Mouse (Mus musculus): ENCODE results near the gene Ripor3.
A peak's percentile ranks its signal among the peaks of the same experiment; 100 is the strongest.

Ripor3 gene

GRCm38 (mm10) chr2:167932727-167933231, 77.6 kb downstream of the Ripor3 start:
- peak in 1 of 2 experiments; percentile 52 for DNase-seq (ENCODE audit: low spot score in 2 of 2)

GRCm38 (mm10) chr2:167931985-167932726, 78.3 kb downstream of the Ripor3 start, which contains the start of gene Ptpn1:
Gene Ptpn1 (plus strand): TSS chr2:167932057.
- peak; percentile 98 to 99 for DNase-seq (ENCODE audit: low spot score in 2 of 2)

GRCm38 (mm10) chr2:167930975-167931374, 79.4 kb downstream of the Ripor3 start:
- DNase-seq (ENCODE audit: low spot score in 2 of 2): no peak
